Mouse (Mus musculus): ENCODE results near the gene Slc4a1.

Gene Slc4a1

GRCm38 (mm10) chr11:102305359-102305758, 60.6 kb downstream of the Slc4a1 start:
- DNase-seq (ENCODE audit: extremely low spot score, low spot score) = no peak

- no peak for DNase-seq (ENCODE audit: extremely low spot score, low spot score)
Observed at GRCm38 (mm10) chr11:102304141-102304540, 61.9 kb downstream of the Slc4a1 start.

GRCm38 (mm10) chr11:102299839-102300238, 66.2 kb downstream of the Slc4a1 start:
- DNase-seq (ENCODE audit: extremely low spot score, low spot score) = peak; percentile 74
